Mouse (Mus musculus) telencephalon, adult 2 months (tissue): ENCODE data around the gene Cited4.

ENCODE experiments used
- DNase-seq: peaks from one replicate; pipeline ENCODE4 v3.0.0-alpha.2; 2011; ENCODE audit warnings: low read depth, low spot score

Cited4 gene

GRCm38 (mm10) chr4:120666358-120667024 lies at the start of gene Cited4:
TSS of gene Cited4 (plus strand) at chr4:120666572.
- peak; percentile 73 for DNase-seq

- DNase-seq: no peak
Observed at GRCm38 (mm10) chr4:120627728-120628127, 38.6 kb upstream of the Cited4 start.

- DNase-seq: no peak
Observed at GRCm38 (mm10) chr4:120630218-120630931, 36.0 kb upstream of the Cited4 start.

GRCm38 (mm10) chr4:120631828-120632227 lies 34.5 kb upstream of the Cited4 start:
- no peak for DNase-seq

GRCm38 (mm10) chr4:120635351-120635750 lies 31.0 kb upstream of the Cited4 start:
- no peak for DNase-seq

GRCm38 (mm10) chr4:120641946-120642345 lies 24.4 kb upstream of the Cited4 start:
- DNase-seq: no peak

GRCm38 (mm10) chr4:120643899-120644298 lies 22.5 kb upstream of the Cited4 start:
- DNase-seq: no peak

GRCm38 (mm10) chr4:120649369-120650207 lies 16.8 kb upstream of the Cited4 start:
- no peak for DNase-seq

GRCm38 (mm10) chr4:120650208-120650592 lies 16.2 kb upstream of the Cited4 start:
- DNase-seq: no peak

GRCm38 (mm10) chr4:120655898-120656297 lies 10.5 kb upstream of the Cited4 start:
- DNase-seq: no peak

- peak; percentile 91 for DNase-seq
Observed at GRCm38 (mm10) chr4:120660485-120660884, 5.9 kb upstream of the Cited4 start.

GRCm38 (mm10) chr4:120664601-120665000 lies 1.8 kb upstream of the Cited4 start:
- DNase-seq: no peak

GRCm38 (mm10) chr4:120665144-120665700 lies 1.1 kb upstream of the Cited4 start:
- no peak for DNase-seq

- no peak for DNase-seq
Observed at GRCm38 (mm10) chr4:120665782-120666181, 590 bp upstream of the Cited4 start.

- DNase-seq: no peak
Observed at GRCm38 (mm10) chr4:120667045-120667501, 701 bp downstream of the Cited4 start.

- DNase-seq: no peak
Observed at GRCm38 (mm10) chr4:120667555-120667954, 1.2 kb downstream of the Cited4 start.

GRCm38 (mm10) chr4:120668551-120668950 lies 2.2 kb downstream of the Cited4 start:
- DNase-seq: no peak

- no peak for DNase-seq
Observed at GRCm38 (mm10) chr4:120669585-120669984, 3.2 kb downstream of the Cited4 start.

GRCm38 (mm10) chr4:120671046-120671445 lies 4.7 kb downstream of the Cited4 start:
- DNase-seq: no peak

- no peak for DNase-seq
Observed at GRCm38 (mm10) chr4:120673606-120674005, 7.2 kb downstream of the Cited4 start.

- DNase-seq: no peak
Observed at GRCm38 (mm10) chr4:120674775-120675451, 8.5 kb downstream of the Cited4 start.
